Mouse (Mus musculus) heart, embryonic 14.5 days (tissue): ENCODE data around the gene Sdf4. TPM values are rescaled to one million over a fixed set of nuclear protein-coding genes. Genes with fewer than 3 reads are reported as not detected.

Source experiments
- ATAC-seq: fragments of 200-750 bp; cut with Nextera tagmentation; 2 replicates; pipeline ENCODE4 v1.8.0; 2017; ENCODE audit warnings: low read depth, moderate TSS enrichment; ENCODE audit not compliant: insufficient number of reproducible peaks, insufficient read depth, low FRiP score
- H3K27ac ChIP-seq, 2 experiments: fragments of 200-500 bp in 1 of 2; fragments of 300-500 bp in 1 of 2; sonication (generic) in 1 of 2; replicated peaks in 1 of 2; 2 replicates each; pipeline ENCODE4 v1.5.1; 2012 to 2014; ENCODE audit warnings: low read depth in 2 of 2, low read length in 2 of 2, control low read depth in 1 of 2, mild to moderate bottlenecking in 1 of 2, mixed read lengths in 1 of 2; ENCODE audit not compliant: control insufficient read depth in 1 of 2, insufficient read depth in 1 of 2
- H3K27me3 ChIP-seq: fragments of 300-500 bp; sonication (generic); 2 replicates; pipeline ENCODE4 v1.6.1; 2014; ENCODE audit warnings: mild to moderate bottlenecking, low read length, control low read depth; ENCODE audit not compliant: control insufficient read depth, insufficient read depth
- H3K36me3 ChIP-seq: fragments of 300-500 bp; sonication (generic); 2 replicates; pipeline ENCODE4 v1.6.1; 2014; ENCODE audit warnings: mild to moderate bottlenecking, control low read depth, low read length, mixed read lengths; ENCODE audit not compliant: control insufficient read depth, insufficient read depth
- H3K4me1 ChIP-seq, 2 experiments: fragments of 200-500 bp in 1 of 2; fragments of 300-500 bp in 1 of 2; sonication (generic) in 1 of 2; 2 replicates each; pipeline ENCODE4 v1.6.1; 2012 to 2014; ENCODE audit warnings: low read length in 2 of 2, control low read depth in 1 of 2, mixed read lengths in 1 of 2; ENCODE audit not compliant: control insufficient read depth in 2 of 2, insufficient read depth in 2 of 2
- H3K4me2 ChIP-seq: fragments of 300-500 bp; sonication (generic); 2 replicates; pipeline ENCODE4 v1.6.1; 2014; ENCODE audit warnings: mild to moderate bottlenecking, low read length
- H3K4me3 ChIP-seq, 2 experiments: fragments of 200-500 bp in 1 of 2; fragments of 300-500 bp in 1 of 2; sonication (generic) in 1 of 2; 2 replicates each; pipeline ENCODE4 v1.5.1; 2012 to 2014; ENCODE audit warnings: low read length in 2 of 2, mild to moderate bottlenecking in 2 of 2, control low read depth in 1 of 2, low read depth in 1 of 2, moderate library complexity in 1 of 2; ENCODE audit not compliant: control insufficient read depth in 1 of 2, insufficient read depth in 1 of 2
- H3K9ac ChIP-seq: fragments of 300-500 bp; sonication (generic); 2 replicates; pipeline ENCODE4 v1.6.1; 2014; ENCODE audit warnings: mild to moderate bottlenecking, low read length
- H3K9me3 ChIP-seq: fragments of 300-500 bp; sonication (generic); 2 replicates; pipeline ENCODE4 v1.6.1; 2016; ENCODE audit warnings: low read length, control low read depth; ENCODE audit not compliant: control insufficient read depth
- WGBS: fragments of 180-500 bp; shearing (Covaris S2); extraction: QIAGEN DNeasy Blood & Tissue Kit; methylation state at CpG from one replicate; pipeline ENCODE4 v1.1.7; 2014; 5-methylcytosine and 5-hydroxymethylcytosine counted together
- polyA plus RNA-seq: library from polyadenylated mRNA; unstranded; fragments of >200 nt; fragmentation: Nextera tagmentation; extraction: Ambion mirVana; gene quantifications from 2 replicates; pipeline ENCODE4 v1.2.1, GENCODE M21; 2014

Gene Sdf4
- polyA plus RNA-seq, 1 experiment from 2014 or later, result 137 TPM

DNA sequence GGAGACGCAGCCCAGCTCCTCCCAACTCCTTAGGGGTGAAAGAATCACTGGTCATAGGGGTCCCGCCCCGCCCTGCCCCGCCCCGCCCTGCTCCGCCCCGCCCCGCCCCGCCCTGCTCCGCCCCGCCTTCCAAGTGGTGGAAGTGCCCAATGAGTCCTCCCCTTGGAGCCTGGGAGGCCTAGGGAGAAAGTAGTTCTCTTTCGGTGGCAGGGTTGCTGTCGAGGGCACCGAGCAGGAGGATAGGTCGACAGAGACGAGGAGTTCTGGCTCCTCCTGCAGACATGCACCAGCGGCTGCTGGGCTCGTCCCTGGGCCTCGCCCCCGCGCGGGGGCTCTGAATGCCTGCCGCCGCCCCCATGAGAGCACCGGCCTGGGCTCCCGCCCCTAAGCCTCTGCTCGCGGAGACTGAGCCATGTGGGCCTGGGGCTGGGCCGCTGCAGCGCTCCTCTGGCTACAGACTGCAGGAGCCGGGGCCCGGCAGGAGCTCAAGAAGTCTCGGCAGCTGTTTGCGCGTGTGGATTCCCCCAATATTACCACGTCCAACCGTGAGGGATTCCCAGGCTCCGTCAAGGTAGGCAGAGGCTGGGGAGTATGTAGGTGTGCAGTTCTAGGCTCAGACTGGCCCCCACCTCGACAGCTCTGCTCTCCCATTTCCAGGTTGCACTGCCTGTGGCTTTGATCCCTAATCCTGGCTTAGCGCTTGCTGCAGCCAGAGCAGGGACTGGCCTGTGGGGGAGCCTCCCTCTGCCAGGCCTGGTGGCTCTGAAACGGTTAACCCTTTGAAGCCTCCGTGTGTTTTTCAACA, 30.3 kb upstream of the Sdf4 start, which contains the start of gene C1qtnf12:
Gene C1qtnf12 (plus strand): TSS at position 152 of the 805 bp plus-strand sequence.
- Histone ChIP-seq H3K27ac (peak within 1 kb of the TSS; percentile 21 to 39; a peak in 2 of 4 replicates), H3K4me3 (peak within 1 kb of the TSS; percentile 53 to 63), H3K36me3 (peaks cover 41% of the 10 kb centered on the region), H3K9ac (peak within 1 kb of the TSS; percentile 75), H3K4me1 (peaks cover 8 to 9% of the 10 kb centered on the region in 2 experiments), H3K27me3 (no peaks in the 10 kb centered on the region), H3K9me3 (no peaks in the 10 kb centered on the region), H3K4me2 (peak within 1 kb of the TSS; percentile 81)
- ATAC-seq, result peak; percentile 63
- 0% methylated on average over 34 of the region's 42 CpGs for WGBS

DNA sequence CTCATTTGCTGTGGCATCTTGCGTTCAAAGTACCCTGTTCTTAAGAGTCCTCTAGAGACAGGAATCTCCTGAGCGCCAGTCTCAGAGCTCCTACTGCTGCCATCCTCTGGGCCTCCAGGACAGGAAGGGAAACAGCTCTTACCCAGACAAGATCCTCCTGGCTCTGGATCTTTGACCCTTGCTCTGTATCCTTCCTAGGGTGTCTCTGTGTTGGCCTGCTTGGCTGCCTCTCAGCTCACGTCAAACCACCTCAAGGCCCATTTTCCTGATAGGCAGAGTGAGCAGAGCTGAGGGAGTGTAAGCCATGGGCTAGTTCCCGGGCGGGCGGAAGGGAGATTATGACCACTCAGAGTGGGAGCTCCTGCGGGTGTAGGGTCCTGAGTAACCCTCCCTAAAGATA, 29.6 kb upstream of the Sdf4 start:
- peak overlapping the region; percentile 53 to 63; a peak in 3 of 4 replicates for H3K4me3 ChIP-seq
- H3K4me2 ChIP-seq, result peak overlapping the region; percentile 81
- peaks cover 33% of the 10 kb centered on the region for H3K36me3 ChIP-seq
- 54% methylated on average over 7 of the region's 7 CpGs for WGBS
- H3K9me3 ChIP-seq, result no peaks in the 10 kb centered on the region
- peaks cover 8 to 9% of the 10 kb centered on the region in 2 experiments for H3K4me1 ChIP-seq
- H3K27ac ChIP-seq, result no peak overlapping the region
- no peak for ATAC-seq
- H3K9ac ChIP-seq, result peak overlapping the region; percentile 75
- no peaks in the 10 kb centered on the region for H3K27me3 ChIP-seq

- H3K9ac ChIP-seq, result no peak overlapping the region
- no peak overlapping the region for H3K27ac ChIP-seq
- no peaks in the 10 kb centered on the region for H3K9me3 ChIP-seq
- H3K27me3 ChIP-seq, result no peaks in the 10 kb centered on the region
- no peak overlapping the region for H3K4me3 ChIP-seq
- H3K4me2 ChIP-seq, result no peak overlapping the region
- H3K36me3 ChIP-seq, result peaks cover 25% of the 10 kb centered on the region
- WGBS, result 87% methylated on average over 11 of the region's 11 CpGs
- ATAC-seq, result no peak
- peaks cover 8 to 9% of the 10 kb centered on the region in 2 experiments for H3K4me1 ChIP-seq
Observed at GRCm38 (mm10) chr4:155964396-155964795, 28.3 kb upstream of the Sdf4 start.

DNA sequence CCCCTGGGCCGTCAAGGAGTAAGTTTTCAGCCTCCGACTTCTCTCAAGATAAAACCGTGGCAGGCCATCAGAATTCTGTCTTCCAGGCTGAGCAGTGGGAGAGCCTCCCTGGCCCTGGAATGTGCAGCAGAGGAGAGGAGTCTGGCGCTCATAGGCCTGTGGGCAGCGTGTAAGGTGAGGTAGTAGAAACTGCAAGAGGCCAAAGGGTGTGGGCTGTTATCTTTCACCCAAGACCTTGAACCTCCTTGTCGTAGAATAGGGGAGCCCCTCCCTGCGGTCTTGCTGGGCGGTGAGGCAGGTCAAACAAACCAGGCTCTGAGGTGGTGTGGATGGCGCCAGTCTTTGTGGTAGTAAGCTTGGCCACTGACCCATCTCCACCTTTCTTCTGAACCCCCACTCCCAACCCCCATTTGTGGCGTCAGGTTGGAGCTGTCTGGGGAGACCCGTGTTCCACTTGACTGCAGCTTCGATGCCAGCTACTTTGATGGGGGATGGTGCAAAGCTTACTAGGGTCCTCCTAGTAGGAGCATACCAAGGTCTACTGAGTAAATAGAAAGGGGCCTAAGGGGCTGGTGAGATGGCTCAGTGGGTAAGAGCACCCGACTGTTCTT, 23.5 kb upstream of the Sdf4 start:
- ATAC-seq, result no peak
- Histone ChIP-seq H3K9me3 (no peaks in the 10 kb centered on the region), H3K27me3 (no peaks in the 10 kb centered on the region), H3K27ac (no peak overlapping the region), H3K4me2 (no peak overlapping the region), H3K9ac (no peak overlapping the region), H3K4me3 (no peak overlapping the region), H3K36me3 (peaks cover 21% of the 10 kb centered on the region), H3K4me1 (no peaks in the 10 kb centered on the region)
- 61% methylated on average over 13 of the region's 13 CpGs for WGBS

GRCm38 (mm10) chr4:155970286-155970685, 22.4 kb upstream of the Sdf4 start:
- H3K36me3 ChIP-seq, result peaks cover 12% of the 10 kb centered on the region
- H3K27ac ChIP-seq, result no peak overlapping the region
- H3K9me3 ChIP-seq, result no peaks in the 10 kb centered on the region
- ATAC-seq, result no peak
- no peaks in the 10 kb centered on the region for H3K27me3 ChIP-seq
- no peak overlapping the region for H3K4me3 ChIP-seq
- WGBS, result 78% methylated on average over 5 of the region's 5 CpGs
- H3K9ac ChIP-seq, result no peak overlapping the region
- H3K4me1 ChIP-seq, result no peaks in the 10 kb centered on the region
- H3K4me2 ChIP-seq, result no peak overlapping the region

DNA sequence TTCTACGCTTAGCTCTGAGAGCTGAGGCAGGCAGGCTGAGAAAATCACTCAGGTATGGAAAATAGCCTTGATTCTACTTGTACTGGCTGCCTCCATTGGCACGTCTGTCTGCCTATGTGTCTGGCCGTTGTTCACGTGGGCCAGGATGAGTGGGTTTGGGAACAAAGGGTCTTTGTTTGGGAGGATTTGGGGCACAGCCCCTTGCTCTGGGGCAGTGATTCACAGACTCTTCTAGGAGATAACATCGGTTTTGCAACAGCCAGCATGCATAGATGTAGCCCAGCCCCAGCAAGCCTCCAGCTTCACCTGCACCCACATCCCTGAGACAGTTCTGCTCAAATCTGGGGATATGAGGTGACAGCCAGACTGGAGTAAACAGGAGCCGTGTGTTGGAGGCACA, 20.0 kb upstream of the Sdf4 start:
- H3K4me1 ChIP-seq, result no peaks in the 10 kb centered on the region
- 0 out of 2 replicates have a peak, but pooled peaks cover 3% of the 10 kb centered on the region for H3K9me3 ChIP-seq
- no peak for ATAC-seq
- WGBS, result 74% methylated on average over 6 of the region's 6 CpGs
- H3K4me3 ChIP-seq, result no peak overlapping the region
- H3K27me3 ChIP-seq, result no peaks in the 10 kb centered on the region
- no peaks in the 10 kb centered on the region for H3K36me3 ChIP-seq
- no peak overlapping the region for H3K4me2 ChIP-seq
- no peak overlapping the region for H3K27ac ChIP-seq
- no peak overlapping the region for H3K9ac ChIP-seq

GRCm38 (mm10) chr4:155973239-155973638, 19.4 kb upstream of the Sdf4 start:
- ATAC-seq, result no peak
- no peaks in the 10 kb centered on the region for H3K4me1 ChIP-seq
- 73% methylated on average over 2 of the region's 2 CpGs for WGBS
- H3K27ac ChIP-seq, result no peak overlapping the region
- no peak overlapping the region for H3K4me2 ChIP-seq
- no peaks in the 10 kb centered on the region for H3K36me3 ChIP-seq
- 0 out of 2 replicates have a peak, but pooled peaks cover 3% of the 10 kb centered on the region for H3K9me3 ChIP-seq
- H3K27me3 ChIP-seq, result no peaks in the 10 kb centered on the region
- no peak overlapping the region for H3K9ac ChIP-seq
- no peak overlapping the region for H3K4me3 ChIP-seq
